Mouse (Mus musculus): ENCODE data around the gene Fgfr2.

GRCm38 (mm10) chr7:132658058-132658450, 465.1 kb downstream of the Fgfr2 start:
- no peak for TF ChIP-seq POLR2A (IDR thresholded peaks at IDR 0.05; ENCODE audit: insufficient read length, low read depth)
- TF ChIP-seq USF1 (IDR thresholded peaks at IDR 0.05; ENCODE audit: low read depth), result no peak
- no peak for TF ChIP-seq TCF12 (IDR thresholded peaks at IDR 0.05; ENCODE audit: insufficient read depth, poor library complexity, severe bottlenecking)
- no peak for TF ChIP-seq E2F4 (IDR thresholded peaks at IDR 0.05; ENCODE audit: insufficient read depth)
- no peak for TF ChIP-seq MAX (IDR thresholded peaks at IDR 0.05; ENCODE audit: low read depth)
- TF ChIP-seq TCF3 (IDR thresholded peaks at IDR 0.05; ENCODE audit: insufficient read length, low read depth), result no peak
- no peak for TF ChIP-seq POLR2AphosphoS2 (IDR thresholded peaks at IDR 0.05; ENCODE audit: insufficient read length, low read depth)
- TF ChIP-seq MYOD1 (IDR thresholded peaks at IDR 0.05; ENCODE audit: control insufficient read depth in 1 of 3, insufficient read length in 2 of 3, low read depth in 2 of 3), result no peak
- no peak for TF ChIP-seq CEBPB (IDR thresholded peaks at IDR 0.05; ENCODE audit: insufficient read depth, poor library complexity, severe bottlenecking)
- TF ChIP-seq REST (IDR thresholded peaks at IDR 0.05; ENCODE audit: insufficient read depth, insufficient read length), result no peak
- TF ChIP-seq SRF (IDR thresholded peaks at IDR 0.05; ENCODE audit: control insufficient read depth, insufficient read length, low read depth), result no peak
- no peak for TF ChIP-seq MYOG (IDR thresholded peaks at IDR 0.05; ENCODE audit: control insufficient read depth in 1 of 3, insufficient read depth in 1 of 3, insufficient read length in 2 of 3, low read depth in 2 of 3)
